ENCODE assay signal across 9 mouse cellular contexts in the genomic region with DNA sequence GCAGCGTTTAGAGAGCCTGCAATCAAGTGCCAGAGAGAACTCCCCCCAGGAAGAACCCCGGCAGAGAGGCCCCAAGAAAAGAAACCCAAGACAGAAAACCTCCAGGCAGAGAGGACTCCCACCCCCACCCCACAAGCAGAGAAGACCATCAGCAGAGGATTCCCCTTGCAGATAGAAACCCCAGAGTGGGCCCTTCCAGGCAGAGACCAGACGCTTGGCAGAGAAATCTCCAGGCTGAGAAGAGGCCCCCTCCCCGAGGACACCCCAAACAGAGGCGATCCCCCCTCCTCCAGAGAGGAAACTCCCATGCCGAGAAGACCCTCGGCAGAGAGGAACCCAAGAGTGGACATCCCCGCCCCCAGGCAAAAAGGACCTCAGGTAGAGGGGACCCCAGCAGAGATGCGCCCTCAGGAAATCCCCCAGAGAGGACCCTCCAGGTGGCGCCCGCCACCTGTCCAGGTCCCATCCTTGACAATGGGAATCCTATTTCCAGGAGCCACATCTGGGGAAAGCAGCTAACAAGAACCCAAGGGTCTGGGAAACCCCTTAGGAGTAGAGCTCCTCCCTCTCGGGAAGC. TPM values are rescaled to one million over a fixed set of nuclear protein-coding genes. Genes with fewer than 3 reads are reported as not detected.
DNase-seq lines count a peak whose midpoint lies in the region; ATAC-seq lines count a peak whose summit lies in the region.
"Had no signal": no experiment of that assay in that cellular context is flagged by ENCODE, and none has a peak within 500 bp of the region (broad histone marks: within the 10 kb centered on the region; RNA-seq: fewer than 3 reads in every experiment).

No protein-coding gene starts in this region.

- H3K27ac ChIP-seq in kidney, embryonic 14.5 days (ENCODE audit: low read depth, low read length): no peak overlapping the region
- peak overlapping the region; percentile 71 for H3K27ac ChIP-seq in hindbrain, embryonic 16.5 days (ENCODE audit: low read depth, low read length)
- H3K27ac ChIP-seq in midbrain, embryonic 16.5 days (ENCODE audit: low read length): peak overlapping the region; percentile 30

- H3K4me1 ChIP-seq in kidney, embryonic 14.5 days (ENCODE audit: control insufficient read depth, insufficient read depth, low read length): no peaks in the 10 kb centered on the region
- H3K4me1 ChIP-seq in hindbrain, embryonic 16.5 days (ENCODE audit: control insufficient read depth, insufficient read depth, low read depth, low read length): peaks cover 28% of the 10 kb centered on the region
- peaks cover 20% of the 10 kb centered on the region for H3K4me1 ChIP-seq in midbrain, embryonic 16.5 days (ENCODE audit: control insufficient read depth, insufficient read depth, low read length)

- no peak overlapping the region for H3K9ac ChIP-seq in kidney, embryonic 14.5 days (ENCODE audit: low read depth, low read length)
- peak overlapping the region; percentile 85 for H3K9ac ChIP-seq in hindbrain, embryonic 16.5 days (ENCODE audit: low read depth, low read length)
- H3K9ac ChIP-seq in midbrain, embryonic 16.5 days (ENCODE audit: low read depth, low read length): peak overlapping the region; percentile 75

- H3K4me3 ChIP-seq in kidney, embryonic 14.5 days (ENCODE audit: low read length): peak overlapping the region; percentile 49
- H3K4me3 ChIP-seq in hindbrain, embryonic 16.5 days (ENCODE audit: low read length): peak overlapping the region; percentile 73
- H3K4me3 ChIP-seq in midbrain, embryonic 16.5 days (ENCODE audit: low read depth, low read length): peak overlapping the region; percentile 59

- ATAC-seq in kidney, embryonic 14.5 days (ENCODE audit: low FRiP score, low TSS enrichment): no peak
- peak; percentile 37 for ATAC-seq in hindbrain, embryonic 16.5 days
- ATAC-seq in midbrain, embryonic 16.5 days: peak; percentile 23; the same call in 1 of the 2 replicates

- peaks cover 36% of the 10 kb centered on the region for H3K27me3 ChIP-seq in kidney, embryonic 14.5 days (ENCODE audit: control insufficient read depth, insufficient read depth, low read length)
- peaks cover 5% of the 10 kb centered on the region; the same call in 1 of the 2 replicates for H3K27me3 ChIP-seq in hindbrain, embryonic 16.5 days (replicated peaks; ENCODE audit: control insufficient read depth, insufficient read depth, low read length)
- no peaks in the 10 kb centered on the region for H3K27me3 ChIP-seq in midbrain, embryonic 16.5 days (ENCODE audit: control insufficient read depth, insufficient read depth, low read depth, low read length)

- H3K9me3 ChIP-seq in kidney, embryonic 14.5 days (ENCODE audit: control insufficient read depth, low read length): no peaks in the 10 kb centered on the region
- H3K9me3 ChIP-seq in hindbrain, embryonic 16.5 days (ENCODE audit: control insufficient read depth, low read length): no peaks in the 10 kb centered on the region
- no peaks in the 10 kb centered on the region for H3K9me3 ChIP-seq in midbrain, embryonic 16.5 days (replicated peaks; ENCODE audit: control insufficient read depth, low read length, poor library complexity, severe bottlenecking)

- no peaks in the 10 kb centered on the region for H3K36me3 ChIP-seq in kidney, embryonic 14.5 days (ENCODE audit: control insufficient read depth, insufficient read depth, low read length)
- no peaks in the 10 kb centered on the region for H3K36me3 ChIP-seq in hindbrain, embryonic 16.5 days (ENCODE audit: control insufficient read depth, insufficient read depth, low read length)
- H3K36me3 ChIP-seq in midbrain, embryonic 16.5 days (ENCODE audit: control insufficient read depth, insufficient read depth, low read length): no peaks in the 10 kb centered on the region

- WGBS in kidney, embryonic 14.5 days: 13% methylated on average over 12 of the region's 12 CpGs
- WGBS in hindbrain, embryonic 16.5 days: 15% methylated on average over 10 of the region's 12 CpGs
- WGBS in midbrain, embryonic 16.5 days: 9% methylated on average over 12 of the region's 12 CpGs

- no peak for DNase-seq in kidney, adult 9 months
- DNase-seq in cerebellum, postnatal 25 days: peak; percentile 29 to 38
- no peak for DNase-seq in ovary, postnatal 10 days (ENCODE audit: low spot score)
- no peak for DNase-seq in adrenal gland, postnatal 25 days
- no peak for DNase-seq in layer of hippocampus, adult 9-10 months (ENCODE audit: low spot score)

- peak overlapping the region; percentile 92 for H3K4me2 ChIP-seq in kidney, embryonic 14.5 days (replicated peaks; ENCODE audit: low read depth, low read length)
- peak overlapping the region; percentile 79 for H3K4me2 ChIP-seq in hindbrain, embryonic 16.5 days (ENCODE audit: low read length)
- H3K4me2 ChIP-seq in midbrain, embryonic 16.5 days (ENCODE audit: low read length): peak overlapping the region; percentile 57

RNA-seq across cellular contexts. Expression of gene Sult4a1, which starts 0.5 kb away (rescaled TPM):
- polyA plus RNA-seq in kidney, embryonic 14.5 days (2014; fragmentation: Nextera tagmentation; extraction: Ambion mirVana): 0.10 and 0.28 TPM in 2 replicates
- 138 and 143 TPM in 2 replicates for polyA plus RNA-seq in hindbrain, embryonic 16.5 days (2015; fragmentation: Nextera tagmentation; extraction: Ambion mirVana)
- polyA plus RNA-seq in midbrain, embryonic 16.5 days (2015; fragmentation: Nextera tagmentation; extraction: Ambion mirVana): 100.0 and 114 TPM in 2 replicates
- total RNA-seq in adrenal gland, postnatal 25 days (2021): 3.0 and 4.1 TPM in 2 replicates

RNA-seq across cellular contexts. Expression of gene Pnpla5, which starts 17.0 kb away (rescaled TPM):
- not detected in 2 replicates for polyA plus RNA-seq in kidney, embryonic 14.5 days (2014; fragmentation: Nextera tagmentation; extraction: Ambion mirVana)
- not detected in 2 replicates for polyA plus RNA-seq in hindbrain, embryonic 16.5 days (2015; fragmentation: Nextera tagmentation; extraction: Ambion mirVana)
- not detected in 2 replicates for polyA plus RNA-seq in midbrain, embryonic 16.5 days (2015; fragmentation: Nextera tagmentation; extraction: Ambion mirVana)
- total RNA-seq in adrenal gland, postnatal 25 days (2021): not detected in 2 replicates
- total RNA-seq: left cerebral cortex, adult 8-10 months had no signal

RNA-seq across cellular contexts. Expression of gene Efcab6, which starts 40.8 kb away (rescaled TPM):
- not detected in 2 replicates for polyA plus RNA-seq in kidney, embryonic 14.5 days (2014; fragmentation: Nextera tagmentation; extraction: Ambion mirVana)
- 0.65 and 0.72 TPM in 2 replicates for polyA plus RNA-seq in hindbrain, embryonic 16.5 days (2015; fragmentation: Nextera tagmentation; extraction: Ambion mirVana)
- 0.65 and 1.5 TPM in 2 replicates for polyA plus RNA-seq in midbrain, embryonic 16.5 days (2015; fragmentation: Nextera tagmentation; extraction: Ambion mirVana)
- 0.21 TPM in 1 of 2 replicates, not detected in the other for total RNA-seq in adrenal gland, postnatal 25 days (2021)

Comparison
In these comparisons a context has a peak if more than half of its experiments do, and no peak if none do; other contexts are left out.
1. DNase-seq: peak in cerebellum, postnatal 25 days (2 of 2); none in kidney, adult 9 months (single experiment), ovary, postnatal 10 days (single experiment), adrenal gland, postnatal 25 days (single experiment) and layer of hippocampus, adult 9-10 months (single experiment).
2. RNA of gene Sult4a1, which starts 0.5 kb away (polyA plus RNA-seq): 138 to 143 TPM in hindbrain, embryonic 16.5 days and 100.0 to 114 TPM in midbrain, embryonic 16.5 days; 0.10 to 0.28 TPM in kidney, embryonic 14.5 days; every median in the first group is over 10 times any median in the second.
3. Peak in every context shown above with its lines, with median percentiles within 50 percentile points of each other: H3K4me2 ChIP-seq and H3K4me3 ChIP-seq.